Mouse (Mus musculus) cerebellum, adult 11-12 months (tissue): ENCODE results near the gene Bcas2.

Experiments used
- DNase-seq: peaks from one replicate; pipeline ENCODE4 v3.0.0; 2022

The Bcas2 gene

DNA sequence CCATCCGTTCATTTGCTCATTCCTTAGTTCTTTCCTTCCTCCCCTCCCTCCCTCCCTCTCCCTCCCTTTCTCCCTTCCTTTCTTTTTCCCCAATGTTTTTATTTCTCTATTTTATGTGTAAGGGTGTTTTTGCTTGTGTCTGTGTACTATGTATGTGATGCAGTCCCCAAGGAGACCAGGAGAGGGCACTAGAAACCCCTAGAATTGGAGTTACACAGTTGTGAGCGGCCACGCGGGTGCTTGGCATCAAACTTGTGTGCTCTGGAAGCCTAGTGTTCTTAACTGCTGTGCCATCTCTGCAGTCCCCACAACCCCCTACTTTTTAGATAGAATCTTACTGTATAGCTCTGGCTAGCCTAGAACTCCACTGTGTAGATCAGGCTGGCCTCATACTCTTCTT is 52.3 kb downstream of the Bcas2 start:
- no peak for DNase-seq

- DNase-seq, result no peak
Measured at GRCm38 (mm10) chr3:103224231-103224765, 52.8 kb downstream of the Bcas2 start.

- no peak for DNase-seq
Measured at GRCm38 (mm10) chr3:103227729-103228128, 56.3 kb downstream of the Bcas2 start.
